Mouse (Mus musculus): ENCODE measurements around the gene Tfap2a.

Gene Tfap2a

DNA sequence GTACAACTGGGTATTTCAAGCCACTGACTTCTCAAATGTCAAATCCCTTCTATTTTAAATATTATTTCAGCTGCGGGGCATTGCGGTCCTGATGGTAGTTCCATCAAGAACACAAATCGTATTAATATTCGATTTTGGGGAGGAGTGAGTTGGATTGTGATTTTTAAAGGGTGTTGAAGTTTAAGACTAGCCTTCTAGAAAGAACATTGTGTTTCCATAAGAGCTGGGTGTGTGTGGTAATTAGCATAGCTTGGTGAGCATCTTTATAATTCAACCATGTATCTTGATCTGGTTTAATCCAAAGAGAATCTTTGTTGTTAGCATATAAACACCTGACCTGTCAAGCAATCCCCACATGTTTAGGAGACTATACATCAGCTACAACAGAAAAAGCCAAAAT, 24.9 kb downstream of the Tfap2a start:
- DNase-seq (ENCODE audit: low spot score), result no peak

DNA sequence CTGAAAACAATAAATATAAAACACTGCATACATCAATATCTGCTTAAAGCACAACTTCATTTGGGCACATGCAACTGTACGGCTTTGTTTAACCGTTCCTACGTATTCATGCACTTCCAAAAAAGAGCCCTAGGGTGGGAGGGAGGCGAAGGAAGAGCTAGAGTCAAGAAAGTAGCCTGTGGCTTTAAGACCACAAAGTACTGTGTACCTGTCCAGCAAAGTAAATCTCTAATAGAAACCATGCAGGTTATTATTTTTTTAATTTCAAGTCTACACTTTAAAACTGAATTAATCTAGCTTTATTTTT, 25.7 kb downstream of the Tfap2a start:
- no peak for DNase-seq (ENCODE audit: low spot score)

DNA sequence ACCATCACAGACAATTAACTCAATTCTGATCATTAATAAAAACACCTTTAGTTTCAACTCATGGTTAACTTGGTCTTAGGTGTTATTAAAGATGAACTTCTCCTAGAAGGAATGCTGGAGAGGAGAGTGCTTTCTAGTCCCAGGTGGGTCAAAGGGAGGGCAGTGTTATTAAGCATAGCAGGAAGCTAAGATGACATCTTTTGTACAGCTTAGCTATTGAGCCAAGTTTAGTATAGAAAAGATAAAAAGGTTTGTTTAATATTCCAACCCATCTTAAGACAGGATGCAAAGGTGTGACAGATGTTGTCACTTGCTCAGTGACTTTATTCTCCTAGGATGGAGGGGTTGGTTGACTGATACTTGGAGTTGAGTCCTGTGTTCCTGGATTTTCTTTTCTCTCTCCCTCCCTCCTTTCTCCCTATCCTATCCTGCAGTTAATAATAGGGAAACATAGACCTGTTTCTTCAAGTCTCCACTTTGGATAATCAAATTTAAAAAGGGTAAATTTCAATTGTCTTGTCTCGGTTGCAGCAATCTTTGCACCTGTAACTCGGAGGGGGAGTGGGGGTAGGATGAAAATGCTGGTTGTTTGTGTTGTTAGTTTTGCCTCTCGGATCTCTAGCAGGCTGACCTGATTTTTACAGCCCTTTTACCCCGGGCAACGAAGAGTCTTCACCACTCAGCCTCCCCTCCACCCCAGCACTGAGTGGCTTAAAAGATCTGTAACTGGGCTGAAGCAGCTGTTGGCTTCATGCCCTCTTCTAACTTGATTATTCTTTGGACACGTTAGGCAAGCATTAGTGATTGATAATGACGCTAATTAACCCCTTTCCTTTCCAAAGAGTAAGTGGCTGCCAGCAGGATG, 26.3 kb downstream of the Tfap2a start:
- DNase-seq (ENCODE audit: low spot score), result no peak

DNA sequence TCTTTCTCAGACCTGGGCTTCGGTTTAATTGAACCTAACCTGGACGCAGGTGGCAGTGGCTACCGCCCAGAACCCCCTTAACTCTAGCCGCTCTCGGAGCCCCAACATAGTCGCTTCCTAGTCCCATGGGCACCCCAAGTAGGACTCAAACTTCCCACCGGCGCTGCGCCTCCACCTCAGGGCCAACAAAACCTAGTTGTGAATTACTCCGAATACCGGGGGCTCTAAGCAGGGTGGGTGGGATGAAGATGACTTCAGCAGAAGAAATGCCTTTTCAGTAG, 28.2 kb downstream of the Tfap2a start:
- no peak for DNase-seq (ENCODE audit: low spot score)

DNA sequence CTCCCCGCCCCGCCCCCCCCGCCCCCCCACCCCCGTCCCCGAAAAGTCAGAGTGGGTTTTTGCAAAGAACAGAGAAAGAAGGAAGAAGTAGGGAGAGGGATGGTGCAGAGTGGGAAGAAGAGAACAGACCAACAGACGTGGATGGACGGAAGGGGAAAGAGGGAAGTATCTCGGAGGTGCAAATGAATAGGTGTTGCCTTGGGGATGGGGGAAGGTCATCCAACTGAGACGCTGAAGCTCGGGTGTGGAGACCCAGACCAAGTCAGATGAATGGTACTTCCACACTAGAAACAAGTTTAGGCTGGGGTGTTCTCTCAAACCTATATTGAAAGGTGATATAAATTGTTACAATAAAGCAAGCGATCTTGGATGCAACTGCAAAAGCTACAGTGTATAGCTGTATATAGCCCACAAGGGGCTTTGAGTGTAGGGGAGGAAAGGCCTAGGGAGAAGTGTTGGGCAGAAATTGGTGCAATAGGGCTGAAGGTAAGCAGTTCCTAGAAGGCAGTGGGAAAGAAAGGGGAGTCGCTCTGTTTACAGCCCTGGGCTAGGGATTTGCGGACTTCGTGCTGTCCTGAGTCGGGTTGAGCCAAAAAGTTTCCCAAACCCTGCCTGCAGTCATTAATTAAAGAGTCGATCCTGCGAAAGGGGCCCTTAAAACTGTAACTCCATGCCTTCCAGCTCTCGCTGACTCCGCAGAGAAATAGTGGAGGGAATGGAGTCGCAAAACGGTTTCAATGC, 28.7 kb downstream of the Tfap2a start:
- DNase-seq (ENCODE audit: low spot score), result no peak

DNA sequence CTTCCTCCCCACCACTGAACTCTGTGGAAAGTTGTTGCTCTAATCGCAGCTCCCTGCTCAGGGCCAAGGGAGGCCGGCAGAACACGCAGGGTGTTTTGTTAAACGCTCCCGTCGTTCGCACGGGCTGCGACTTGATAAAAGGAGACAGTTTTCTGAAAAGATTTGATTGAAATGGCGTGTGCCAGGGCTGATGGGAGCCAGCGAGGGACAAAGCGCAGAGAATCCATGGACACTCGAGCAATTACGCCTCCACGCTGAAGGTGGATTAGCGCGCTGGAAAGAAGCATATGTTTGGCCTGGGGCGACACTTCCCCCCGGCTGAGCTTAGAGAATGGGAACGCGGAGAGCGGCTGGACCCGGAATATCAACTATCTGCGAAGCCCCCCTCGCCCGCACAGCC, 29.3 kb downstream of the Tfap2a start:
- no peak for DNase-seq (ENCODE audit: low spot score)

DNA sequence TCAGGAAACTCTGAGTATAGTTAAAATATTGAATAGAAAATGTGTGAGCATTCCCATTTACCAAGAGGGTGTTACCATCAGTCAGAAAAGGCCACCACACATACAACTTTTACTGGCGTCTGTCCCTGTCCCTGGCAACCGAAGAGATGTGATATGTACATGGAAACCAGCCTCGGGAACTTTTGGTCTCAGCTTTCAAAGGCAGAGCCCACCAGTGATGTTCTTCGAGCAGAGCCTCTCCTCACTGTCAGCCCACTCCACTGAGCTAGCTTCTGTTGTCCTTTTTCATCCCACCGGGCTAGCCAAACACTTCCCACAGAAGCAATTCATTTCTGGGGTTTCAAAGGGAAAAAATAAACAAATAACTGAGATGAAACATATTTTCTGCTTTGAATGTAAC, 29.9 kb downstream of the Tfap2a start:
- DNase-seq (ENCODE audit: low spot score), result no peak

DNA sequence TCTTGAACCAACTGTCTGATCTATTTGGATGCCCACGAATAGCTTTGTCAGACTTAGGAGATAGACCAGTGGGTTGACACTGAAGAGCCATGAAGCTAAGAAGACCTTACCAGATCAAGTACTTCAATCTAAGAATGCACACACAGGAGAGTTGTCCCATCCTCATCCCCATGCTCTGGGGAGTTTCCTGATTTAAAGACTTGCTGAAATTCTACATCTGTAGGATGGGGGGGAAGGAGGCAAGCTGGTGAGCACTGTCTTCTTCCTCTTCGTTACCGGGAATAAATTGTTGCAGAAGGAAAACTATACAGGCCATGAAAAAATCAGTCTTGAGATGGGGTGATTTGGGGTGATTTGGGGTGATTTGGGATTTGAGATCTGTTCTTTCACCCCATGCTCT, 30.5 kb downstream of the Tfap2a start:
- no peak for DNase-seq (ENCODE audit: low spot score)

DNA sequence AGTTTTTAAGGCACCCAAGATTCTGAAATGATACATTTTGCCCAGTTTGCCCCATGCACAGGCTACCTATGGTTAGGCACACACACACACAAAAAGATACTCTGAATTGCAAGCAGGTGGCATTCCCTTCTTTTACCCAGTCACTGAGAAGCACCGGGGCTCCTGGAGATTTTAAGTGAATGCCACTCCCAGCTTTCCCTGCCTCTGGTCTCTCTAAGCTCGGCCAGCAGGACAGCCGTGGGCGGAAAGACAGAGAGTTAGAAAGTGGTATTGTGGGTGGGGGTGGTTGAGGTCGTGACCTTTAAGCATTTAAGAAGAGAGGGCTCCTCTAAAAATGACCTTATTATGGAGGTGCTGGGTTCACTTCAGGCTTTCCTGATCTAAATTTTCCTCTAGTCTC, 31.6 kb downstream of the Tfap2a start:
- no peak for DNase-seq (ENCODE audit: low spot score)

DNA sequence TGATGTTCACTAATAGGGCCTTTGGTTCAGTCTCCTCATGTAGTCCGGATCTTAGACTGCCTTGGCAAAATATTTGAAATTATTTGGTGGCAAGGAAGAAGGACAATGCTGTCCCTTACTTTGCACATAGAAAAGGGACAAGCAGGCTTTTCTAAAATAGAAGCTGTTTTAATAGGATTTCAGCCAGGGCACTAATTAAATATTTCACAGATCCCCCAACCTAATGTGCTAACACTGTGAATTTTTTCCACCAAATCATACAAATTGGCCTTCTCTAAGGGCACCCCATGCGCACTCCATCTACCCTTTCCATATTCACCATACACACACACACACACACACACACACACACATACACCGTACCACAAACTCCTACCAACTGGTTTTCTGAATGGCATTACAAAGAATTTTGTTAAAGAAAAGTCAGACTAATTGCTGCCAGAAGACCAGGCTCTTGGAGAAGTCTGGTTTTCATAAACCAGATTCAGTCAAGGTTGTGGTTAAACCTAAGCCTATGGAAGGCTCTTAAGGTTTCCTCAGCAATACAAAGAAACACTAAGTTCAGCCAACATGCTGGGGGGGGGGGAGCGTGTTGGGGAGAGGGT, 32.3 kb downstream of the Tfap2a start:
- DNase-seq (ENCODE audit: low spot score), result no peak

DNA sequence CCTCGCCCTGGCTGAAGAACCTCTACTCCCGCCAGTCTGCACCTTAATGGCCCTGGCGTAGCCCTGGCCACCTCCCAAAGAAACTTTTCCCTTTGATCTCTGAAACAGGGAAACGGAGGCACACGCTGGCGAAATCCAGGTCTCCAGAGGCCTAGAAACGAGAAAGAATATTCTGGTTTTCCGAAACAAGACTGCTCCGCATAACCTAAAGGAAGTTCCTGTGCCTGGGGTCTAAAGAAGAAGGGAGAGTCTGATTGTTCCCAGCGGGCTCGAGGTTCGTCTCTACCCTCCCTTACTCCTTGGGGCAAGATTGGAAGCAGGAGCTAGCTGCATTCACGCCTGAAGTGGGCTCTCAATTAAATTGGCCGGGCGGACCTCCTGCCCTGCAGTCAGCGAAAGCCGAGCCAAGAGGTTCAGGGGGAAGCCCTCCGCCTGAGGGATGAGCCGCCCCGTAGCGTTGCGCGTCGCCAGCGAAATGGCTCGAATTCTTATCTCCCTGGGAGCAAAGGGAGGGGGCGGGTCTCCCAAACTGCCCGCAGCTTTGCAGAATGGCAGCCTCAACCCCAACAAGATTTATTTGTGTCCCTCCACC, 33.2 kb downstream of the Tfap2a start:
- no peak for DNase-seq (ENCODE audit: low spot score)

DNA sequence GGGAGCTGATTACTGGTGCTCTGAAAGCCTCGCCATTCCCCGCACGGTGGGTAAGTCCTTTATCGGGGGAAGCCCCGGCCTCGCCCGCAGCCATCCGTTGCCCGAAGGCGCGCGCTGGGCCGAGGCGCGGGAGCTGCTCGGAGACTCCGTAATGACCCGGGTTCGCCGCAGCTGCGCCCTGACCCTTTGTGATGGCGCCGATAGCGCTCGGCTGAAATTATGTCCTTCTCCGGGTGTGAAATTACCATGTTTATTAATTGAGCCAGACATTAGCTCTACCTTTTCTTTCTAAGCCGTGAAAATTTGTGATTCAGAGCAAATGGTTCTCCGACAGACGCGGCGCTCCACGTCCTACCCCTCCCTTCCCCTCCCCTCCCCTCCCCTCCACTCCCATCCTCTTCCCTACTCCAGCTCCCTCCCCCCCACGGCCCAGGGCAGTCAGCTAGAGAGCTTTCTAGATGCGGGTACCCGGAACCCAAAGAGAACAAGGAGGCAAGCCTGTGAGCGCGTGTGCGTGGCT, 34.1 kb downstream of the Tfap2a start:
- DNase-seq (ENCODE audit: low spot score), result no peak

DNA sequence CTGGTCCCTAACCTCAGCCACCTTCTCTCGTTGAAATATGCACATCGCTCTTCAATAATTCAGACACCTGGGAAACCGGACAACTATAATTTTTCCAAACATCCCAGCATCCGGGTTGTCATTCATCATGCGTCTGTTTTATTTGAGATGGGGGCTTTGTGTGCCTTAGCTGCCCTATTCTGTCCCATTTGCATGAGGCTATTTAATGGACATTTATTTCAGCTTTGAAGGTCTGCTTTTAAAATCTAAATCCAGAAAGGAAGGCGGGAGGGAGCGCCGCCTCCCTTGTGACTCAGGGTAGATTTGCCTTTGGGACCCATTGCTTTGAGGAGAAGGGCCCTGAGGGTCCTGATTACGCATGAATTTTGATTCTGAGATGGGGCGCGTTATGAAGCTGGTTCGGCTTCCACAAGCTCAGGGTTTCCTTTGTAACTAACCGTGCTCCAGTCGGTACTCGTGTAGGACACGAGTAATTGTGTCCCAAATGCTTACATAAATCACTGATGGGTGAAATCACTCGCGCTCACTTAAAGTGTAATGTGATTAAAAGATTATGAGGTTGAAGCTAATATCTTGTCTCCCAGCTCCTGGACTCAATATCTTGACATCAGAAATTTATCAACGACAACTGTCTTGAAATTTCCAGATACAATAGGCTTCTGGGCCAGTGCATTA, 34.9 kb downstream of the Tfap2a start:
- DNase-seq (ENCODE audit: low spot score), result no peak

DNA sequence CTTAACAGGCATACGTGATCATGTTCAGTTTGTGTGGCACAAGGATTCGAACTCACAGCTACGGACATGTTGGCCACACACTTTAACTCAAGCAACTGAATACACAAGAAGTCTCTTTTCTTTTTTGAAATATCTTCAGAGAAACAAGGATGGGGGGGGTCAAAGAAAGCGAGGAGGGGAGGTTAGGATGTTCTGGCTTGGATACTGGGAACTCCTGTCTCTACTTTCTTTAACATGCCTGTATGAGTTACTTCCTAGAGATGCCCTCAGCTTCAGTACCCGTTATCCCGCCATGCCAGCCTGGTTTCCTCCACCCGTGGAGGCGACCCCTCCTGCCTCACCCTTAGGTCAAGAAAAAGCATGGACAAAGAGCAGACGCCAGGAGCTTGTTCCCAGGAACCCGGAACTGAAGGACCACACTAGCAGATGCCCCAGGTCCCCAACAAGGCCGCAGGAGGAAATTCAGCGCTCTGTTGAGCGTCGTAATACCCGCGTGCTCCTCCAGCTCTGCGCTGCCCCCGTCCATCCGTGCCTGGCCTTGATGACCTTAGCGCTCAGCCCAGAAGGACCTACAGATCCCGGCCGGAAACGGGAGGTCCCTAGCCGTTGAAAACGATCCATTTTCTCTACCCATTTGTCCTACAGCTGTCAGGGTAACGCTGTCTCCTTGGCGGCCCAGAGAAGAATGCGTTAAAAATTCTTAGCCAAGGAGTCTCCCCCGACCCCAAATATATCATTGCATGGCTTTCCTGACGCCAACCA, 35.6 kb downstream of the Tfap2a start:
- no peak for DNase-seq (ENCODE audit: low spot score)

DNA sequence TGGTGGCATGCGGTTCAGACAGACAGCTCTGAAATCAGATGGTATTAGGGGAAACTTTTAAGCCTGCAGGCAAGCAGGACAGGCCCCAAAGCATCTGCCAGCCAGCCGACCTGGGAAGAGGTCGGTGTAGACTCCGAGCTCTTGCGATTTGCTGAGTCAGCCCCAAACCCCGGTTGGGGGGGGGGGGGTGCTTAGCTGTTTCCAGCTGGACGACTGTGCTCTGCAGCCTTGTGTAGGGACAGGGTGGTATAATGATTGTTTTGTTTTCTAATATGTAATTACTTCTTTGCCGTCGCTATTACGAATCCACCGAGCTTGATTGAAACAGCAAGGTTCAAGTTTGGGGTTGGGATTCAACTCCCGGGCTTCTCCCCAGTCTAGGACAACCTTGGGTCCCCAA, 36.5 kb downstream of the Tfap2a start:
- DNase-seq (ENCODE audit: low spot score), result no peak

DNA sequence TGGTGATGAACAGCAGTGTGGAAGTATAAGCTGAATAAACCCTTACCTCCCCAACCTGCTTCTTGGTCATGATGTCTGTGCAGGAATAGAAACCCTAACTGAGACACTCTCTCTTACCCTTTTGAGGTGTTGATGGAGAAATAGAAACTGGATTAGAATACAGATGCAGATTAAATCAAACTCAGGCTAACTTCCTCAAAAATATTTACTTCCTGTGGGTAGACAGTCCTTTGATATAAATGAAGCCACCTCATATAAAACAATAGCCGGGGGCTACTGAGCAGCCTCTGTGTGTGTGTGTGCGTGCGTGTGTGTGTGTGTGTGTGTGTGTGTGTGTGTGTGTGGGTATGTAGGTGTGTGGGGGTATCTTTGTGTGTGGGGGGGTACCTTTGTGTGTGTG, 52.4 kb downstream of the Tfap2a start:
- DNase-seq (ENCODE audit: low spot score), result no peak

DNA sequence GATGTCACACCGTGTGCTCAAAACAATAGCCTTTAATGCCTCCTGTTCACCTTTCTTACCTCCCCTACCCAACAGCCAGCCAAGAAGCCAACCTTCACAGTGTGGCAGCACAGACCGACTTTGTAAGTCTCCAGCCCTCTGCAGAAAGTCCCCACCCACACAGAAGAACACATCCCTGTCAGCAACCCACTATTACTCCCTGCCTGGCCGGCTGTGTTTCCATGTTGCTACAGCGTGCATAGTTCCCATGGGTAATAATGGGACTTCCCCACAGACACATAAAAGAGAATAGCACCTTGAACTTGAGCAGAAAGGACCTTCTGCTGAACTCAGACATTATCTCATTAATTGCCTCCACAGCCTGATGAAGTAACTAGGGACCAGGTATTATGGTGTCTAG, 61.4 kb downstream of the Tfap2a start:
- no peak for DNase-seq (ENCODE audit: low spot score)

All from ovary, postnatal 14 days (tissue).